Mouse (Mus musculus) hindbrain, embryonic 14.5 days (tissue): ENCODE measurements around the gene Izumo1. TPM values are rescaled to one million over a fixed set of nuclear protein-coding genes. Genes with fewer than 3 reads are reported as not detected.

Source experiments
- ATAC-seq: fragments of 200-750 bp; cut with Nextera tagmentation; 2 replicates; pipeline ENCODE4 v1.8.0; 2017; ENCODE audit warnings: moderate number of reproducible peaks, mild to moderate bottlenecking, moderate TSS enrichment, moderate library complexity; ENCODE audit not compliant: low FRiP score
- DNase-seq: peaks from one replicate; pipeline ENCODE4 v3.0.0-alpha.2; 2015; ENCODE audit warnings: low spot score
- H3K27ac ChIP-seq: fragments of 300-500 bp; sonication (generic); 2 replicates; pipeline ENCODE4 v1.5.1; 2014; ENCODE audit warnings: mild to moderate bottlenecking, moderate library complexity
- H3K27me3 ChIP-seq: fragments of 300-500 bp; sonication (generic); 2 replicates; pipeline ENCODE4 v1.6.1; 2014; ENCODE audit warnings: mild to moderate bottlenecking, low read length, mixed read lengths; ENCODE audit not compliant: control insufficient read depth, insufficient read depth
- H3K36me3 ChIP-seq: fragments of 300-500 bp; sonication (generic); replicated peaks from 2 replicates; pipeline ENCODE4 v1.6.1; 2014; ENCODE audit not compliant: control insufficient read depth, insufficient read depth
- H3K4me1 ChIP-seq: fragments of 300-500 bp; sonication (generic); replicated peaks from 2 replicates; pipeline ENCODE4 v1.6.1; 2014; ENCODE audit warnings: antibody characterized with exemption, low read length, mixed read lengths; ENCODE audit not compliant: control insufficient read depth, insufficient read depth
- H3K4me2 ChIP-seq: fragments of 300-500 bp; sonication (generic); replicated peaks from 2 replicates; pipeline ENCODE4 v1.6.1; 2014; ENCODE audit warnings: mild to moderate bottlenecking, moderate library complexity
- H3K4me3 ChIP-seq: fragments of 300-500 bp; sonication (generic); replicated peaks from 2 replicates; pipeline ENCODE4 v1.5.1; 2014; ENCODE audit warnings: mild to moderate bottlenecking, low read length
- H3K9ac ChIP-seq: fragments of 300-500 bp; sonication (generic); 2 replicates; pipeline ENCODE4 v1.6.1; 2014
- H3K9me3 ChIP-seq: fragments of 300-500 bp; sonication (generic); 2 replicates; pipeline ENCODE4 v1.6.1; 2016; ENCODE audit warnings: low read length; ENCODE audit not compliant: control insufficient read depth
- WGBS: fragments of 180-500 bp; shearing (Covaris S2); extraction: QIAGEN DNeasy Blood & Tissue Kit; methylation state at CpG from one replicate; pipeline ENCODE4 v1.1.7; 2014; 5-methylcytosine and 5-hydroxymethylcytosine counted together
- polyA plus RNA-seq: library from polyadenylated mRNA; unstranded; fragments of >200 nt; fragmentation: Nextera tagmentation; extraction: Ambion mirVana; gene quantifications from 2 replicates; pipeline ENCODE4 v1.2.1, GENCODE M21; 2014

The Izumo1 gene
- polyA plus RNA-seq, 1 experiment from 2014 or later, result not detected

- H3K4me2 ChIP-seq, result no peak overlapping the region
- ATAC-seq, result no peak
- no peak for DNase-seq
- 67% methylated on average over 3 of the region's 3 CpGs for WGBS
- no peak overlapping the region for H3K4me3 ChIP-seq
- H3K9me3 ChIP-seq, result no peaks in the 10 kb centered on the region
- no peaks in the 10 kb centered on the region for H3K36me3 ChIP-seq
- H3K9ac ChIP-seq, result no peak overlapping the region
- no peaks in the 10 kb centered on the region for H3K27me3 ChIP-seq
- H3K4me1 ChIP-seq, result no peaks in the 10 kb centered on the region; the same call in 1 of the 2 replicates
- H3K27ac ChIP-seq, result no peak overlapping the region
Observed at GRCm38 (mm10) chr7:45590874-45591273, 30.7 kb upstream of the Izumo1 start.

GRCm38 (mm10) chr7:45591880-45592279 lies 29.7 kb upstream of the Izumo1 start:
- Histone ChIP-seq H3K9ac (no peak overlapping the region), H3K4me2 (no peak overlapping the region), H3K27ac (no peak overlapping the region), H3K4me3 (no peak overlapping the region), H3K36me3 (no peaks in the 10 kb centered on the region), H3K27me3 (no peaks in the 10 kb centered on the region), H3K9me3 (no peaks in the 10 kb centered on the region), H3K4me1 (no peaks in the 10 kb centered on the region; the same call in 1 of the 2 replicates)
- DNase-seq (no peak), ATAC-seq (no peak)
- WGBS, result 72% methylated on average over 7 of the region's 7 CpGs

- Histone ChIP-seq H3K4me3 (no peak overlapping the region), H3K27me3 (no peaks in the 10 kb centered on the region), H3K9me3 (no peaks in the 10 kb centered on the region), H3K4me1 (no peaks in the 10 kb centered on the region; the same call in 1 of the 2 replicates), H3K4me2 (no peak overlapping the region), H3K36me3 (no peaks in the 10 kb centered on the region), H3K9ac (no peak overlapping the region), H3K27ac (no peak overlapping the region)
- 23% methylated on average over 10 of the region's 10 CpGs for WGBS
- ATAC-seq (no peak), DNase-seq (peak; percentile 68)
Observed at GRCm38 (mm10) chr7:45593118-45593815, 28.3 kb upstream of the Izumo1 start.

DNA sequence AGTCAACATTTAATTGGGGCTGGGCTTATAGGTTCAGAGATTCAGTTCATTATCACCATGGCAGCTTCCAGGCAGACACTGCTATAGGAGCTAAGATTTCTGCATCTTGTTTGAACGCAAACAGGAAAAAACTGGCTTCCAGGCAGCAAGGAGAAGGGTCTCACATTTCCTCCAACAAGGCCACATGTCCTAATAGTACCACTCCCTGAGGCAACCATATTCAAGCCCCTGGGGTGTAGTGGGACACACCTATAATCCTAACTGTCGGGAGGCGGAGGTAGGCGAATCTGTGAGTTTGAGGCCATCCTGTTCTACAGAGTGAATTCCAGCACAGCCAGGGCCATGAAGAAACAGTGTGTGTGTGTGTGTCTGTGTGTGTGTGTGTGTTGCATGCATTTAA lies 26.4 kb upstream of the Izumo1 start:
- ATAC-seq (no peak), DNase-seq (no peak)
- 88% methylated on average over 4 of the region's 4 CpGs for WGBS
- no peak overlapping the region for H3K27ac ChIP-seq
- no peaks in the 10 kb centered on the region for H3K27me3 ChIP-seq
- H3K9me3 ChIP-seq, result no peaks in the 10 kb centered on the region
- no peaks in the 10 kb centered on the region for H3K4me1 ChIP-seq
- H3K4me2 ChIP-seq, result no peak overlapping the region
- no peak overlapping the region for H3K4me3 ChIP-seq
- no peaks in the 10 kb centered on the region for H3K36me3 ChIP-seq
- H3K9ac ChIP-seq, result no peak overlapping the region

DNA sequence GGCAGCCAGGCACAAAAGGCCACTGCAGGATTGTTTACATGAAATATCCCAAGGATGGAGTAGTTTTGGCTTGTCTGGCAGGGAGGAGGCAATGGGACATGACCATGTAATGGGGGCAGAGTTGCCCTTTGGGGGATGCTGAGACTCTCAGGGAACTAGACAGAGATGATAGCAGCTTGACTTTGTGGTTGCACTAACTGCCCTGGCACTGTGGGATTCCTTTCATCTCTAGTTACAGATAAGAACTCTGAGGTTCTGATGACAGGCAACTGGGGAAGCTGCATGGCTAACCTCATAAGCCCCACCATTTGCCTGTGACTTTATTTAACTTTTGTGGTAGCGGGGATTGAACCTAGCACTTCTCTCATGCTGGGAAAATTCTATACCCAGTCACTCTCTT lies 25.5 kb upstream of the Izumo1 start:
- no peak overlapping the region for H3K27ac ChIP-seq
- ATAC-seq (no peak), DNase-seq (no peak)
- 88% methylated on average over 1 of the region's 1 CpGs for WGBS
- H3K27me3 ChIP-seq, result no peaks in the 10 kb centered on the region
- H3K9me3 ChIP-seq, result no peaks in the 10 kb centered on the region
- H3K9ac ChIP-seq, result no peak overlapping the region
- no peak overlapping the region for H3K4me3 ChIP-seq
- no peaks in the 10 kb centered on the region for H3K36me3 ChIP-seq
- H3K4me2 ChIP-seq, result no peak overlapping the region
- H3K4me1 ChIP-seq, result no peaks in the 10 kb centered on the region

GRCm38 (mm10) chr7:45597013-45597412 lies 24.6 kb upstream of the Izumo1 start:
- Histone ChIP-seq H3K27ac (no peak overlapping the region), H3K4me2 (no peak overlapping the region), H3K4me1 (no peaks in the 10 kb centered on the region), H3K9me3 (no peaks in the 10 kb centered on the region), H3K27me3 (no peaks in the 10 kb centered on the region), H3K9ac (no peak overlapping the region), H3K4me3 (no peak overlapping the region), H3K36me3 (no peaks in the 10 kb centered on the region)
- ATAC-seq (no peak), DNase-seq (no peak)
- 93% methylated on average over 5 of the region's 5 CpGs for WGBS

DNA sequence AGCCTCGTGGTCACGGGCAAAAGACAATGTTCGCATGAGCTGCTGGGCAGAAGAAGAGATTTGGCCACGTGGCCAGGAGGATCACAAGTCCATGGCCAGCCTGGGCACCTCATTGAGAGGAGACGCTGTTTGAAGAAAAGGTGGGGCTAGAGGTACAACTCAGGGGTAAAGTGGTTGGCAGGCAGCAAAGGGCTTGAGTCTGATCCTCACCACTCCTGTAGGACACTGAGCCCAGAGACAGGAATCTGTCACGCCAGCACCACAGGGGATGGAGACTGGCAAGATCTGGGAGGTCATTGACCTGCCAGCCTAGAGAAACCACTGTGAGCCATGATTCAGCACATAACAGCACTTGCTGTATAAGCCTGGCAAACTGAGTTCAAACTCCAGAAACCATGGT lies 24.1 kb upstream of the Izumo1 start:
- H3K4me1 ChIP-seq, result no peaks in the 10 kb centered on the region
- ATAC-seq (no peak), DNase-seq (no peak)
- WGBS, result 90% methylated on average over 6 of the region's 6 CpGs
- H3K27me3 ChIP-seq, result no peaks in the 10 kb centered on the region
- no peak overlapping the region for H3K27ac ChIP-seq
- H3K36me3 ChIP-seq, result no peaks in the 10 kb centered on the region
- no peak overlapping the region for H3K4me2 ChIP-seq
- H3K4me3 ChIP-seq, result no peak overlapping the region
- no peak overlapping the region for H3K9ac ChIP-seq
- H3K9me3 ChIP-seq, result no peaks in the 10 kb centered on the region

GRCm38 (mm10) chr7:45598960-45599879 lies 22.4 kb upstream of the Izumo1 start:
- H3K4me3 ChIP-seq, result no peak overlapping the region
- WGBS, result 51% methylated on average over 18 of the region's 18 CpGs
- no peak overlapping the region for H3K9ac ChIP-seq
- no peaks in the 10 kb centered on the region for H3K9me3 ChIP-seq
- DNase-seq (no peak), ATAC-seq (no peak)
- no peaks in the 10 kb centered on the region for H3K4me1 ChIP-seq
- no peak overlapping the region for H3K27ac ChIP-seq
- no peaks in the 10 kb centered on the region for H3K36me3 ChIP-seq
- no peaks in the 10 kb centered on the region for H3K27me3 ChIP-seq
- H3K4me2 ChIP-seq, result no peak overlapping the region

DNA sequence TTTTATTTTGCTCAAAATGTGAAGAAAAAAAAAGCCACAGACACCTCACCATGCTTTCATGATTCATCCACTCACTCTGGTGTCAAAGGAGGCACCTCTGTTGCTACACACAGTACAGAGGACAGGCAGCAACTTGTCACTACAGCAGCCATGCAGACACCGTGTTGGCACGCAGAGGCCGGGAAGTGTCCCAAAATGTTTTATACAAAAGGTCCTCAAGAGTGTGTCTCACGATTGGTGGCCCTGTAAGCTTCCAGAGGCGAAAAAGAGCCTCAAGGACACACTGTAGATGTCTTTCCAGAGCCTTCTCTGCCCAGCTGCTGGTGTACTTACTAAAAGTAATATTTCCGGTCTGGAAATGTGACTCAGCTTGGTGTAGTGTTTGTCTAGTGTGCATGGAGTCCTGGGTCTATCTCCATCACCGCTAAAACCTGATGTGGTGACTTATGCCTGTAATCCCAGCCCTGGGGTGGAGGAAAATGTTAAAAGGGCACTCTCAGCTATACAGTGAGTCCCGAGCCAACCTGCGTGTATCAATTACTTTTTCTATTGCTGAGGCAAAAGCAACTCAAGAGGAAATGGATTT lies 15.8 kb upstream of the Izumo1 start:
- Histone ChIP-seq H3K9ac (no peak overlapping the region), H3K9me3 (no peaks in the 10 kb centered on the region), H3K4me2 (no peak overlapping the region), H3K36me3 (no peaks in the 10 kb centered on the region), H3K4me1 (no peaks in the 10 kb centered on the region), H3K27me3 (no peaks in the 10 kb centered on the region), H3K27ac (no peak overlapping the region), H3K4me3 (no peak overlapping the region)
- 86% methylated on average over 9 of the region's 9 CpGs for WGBS
- DNase-seq (no peak), ATAC-seq (no peak)
